Mouse (Mus musculus): ENCODE results near the gene Il1rl1.

DNA sequence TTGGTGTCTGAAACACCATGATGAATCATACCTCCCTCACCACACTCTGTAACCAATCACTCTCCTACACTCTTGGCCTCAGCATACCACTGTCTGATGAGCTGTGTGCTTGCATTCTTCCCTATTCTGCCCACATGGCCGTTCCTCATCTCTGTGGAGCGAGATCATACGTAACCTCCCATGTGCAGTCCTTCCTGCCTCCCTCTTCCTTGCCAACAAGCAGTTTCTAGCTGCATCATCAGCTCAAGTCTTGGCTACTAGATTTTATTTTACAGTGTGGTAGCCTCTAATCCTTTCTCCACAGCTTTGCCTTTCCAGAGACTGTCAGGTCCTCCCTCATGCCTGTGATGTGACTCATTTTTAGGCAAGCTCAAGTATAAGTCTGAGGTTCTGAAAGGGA is 15.4 kb downstream of the Il1rl1 start:
- TF ChIP-seq CTCF (IDR thresholded peaks at IDR 0.05; ENCODE audit: borderline replicate concordance, insufficient read depth, low read length) (no peak), POLR2A (IDR thresholded peaks at IDR 0.05; ENCODE audit: low read depth, low read length) (peak; percentile 54)

Data from embryonic fibroblast, embryonic 13.5 days (primary cell).